In genomic region chr19:25123031-25123430, GRCm38 (mm10) we compare ENCODE assay signal across 9 mouse cellular contexts.
DNase-seq lines count a peak whose midpoint lies in the region; ATAC-seq lines count a peak whose summit lies in the region.
"Had no signal": no experiment of that assay in that cellular context is flagged by ENCODE, and none has a peak within 500 bp of the region (broad histone marks: within the 10 kb centered on the region; RNA-seq: fewer than 3 reads in every experiment).

No protein-coding gene starts in this region.

- no peaks in the 10 kb centered on the region for H3K9me3 ChIP-seq in heart, embryonic 13.5 days
- no peaks in the 10 kb centered on the region for H3K9me3 ChIP-seq in midbrain, embryonic 14.5 days (ENCODE audit: control insufficient read depth, low read length)

- peaks cover 19% of the 10 kb centered on the region for H3K4me1 ChIP-seq in heart, embryonic 13.5 days
- H3K4me1 ChIP-seq in midbrain, embryonic 14.5 days (ENCODE audit: control insufficient read depth, insufficient read depth, low read length): no peaks in the 10 kb centered on the region

- peak overlapping the region; percentile 50; the same call in 1 of the 2 replicates for H3K9ac ChIP-seq in heart, embryonic 13.5 days
- H3K9ac ChIP-seq in midbrain, embryonic 14.5 days (replicated peaks; ENCODE audit: low read length): no peak overlapping the region

- no peak overlapping the region for H3K4me3 ChIP-seq in heart, embryonic 13.5 days
- no peak overlapping the region for H3K4me3 ChIP-seq in midbrain, embryonic 14.5 days (replicated peaks; ENCODE audit: low read depth, low read length)

- no peaks in the 10 kb centered on the region for H3K36me3 ChIP-seq in heart, embryonic 13.5 days
- H3K36me3 ChIP-seq in midbrain, embryonic 14.5 days (ENCODE audit: control insufficient read depth, insufficient read depth, low read length): no peaks in the 10 kb centered on the region

- DNase-seq in left cerebral cortex, postnatal 10 days (ENCODE audit: extremely low spot score in 1 of 2, low spot score in 2 of 2): peak; percentile 25 to 67
- DNase-seq in left cerebral cortex, postnatal 4 days: no peak
- DNase-seq in layer of hippocampus, adult 9-10 months (ENCODE audit: low spot score): peak; percentile 9
- DNase-seq in right cerebral cortex, adult 2 months (ENCODE audit: low spot score in 2 of 2): peak; percentile 13 to 28
- no peak for DNase-seq in adrenal gland, postnatal 25 days
- DNase-seq in midbrain, embryonic 14.5 days: no peak
- no peak for DNase-seq in adipocyte (ENCODE audit: low spot score)
- DNase-seq: kidney, postnatal 25 days had no signal

- ATAC-seq in heart, embryonic 13.5 days (ENCODE audit: extremely low read depth, insufficient number of reproducible peaks, low FRiP score, low TSS enrichment): no peak
- no peak for ATAC-seq in midbrain, embryonic 14.5 days (ENCODE audit: low FRiP score, low TSS enrichment)

- 0 out of 2 replicates have a peak, but pooled peaks cover 6% of the 10 kb centered on the region for H3K27me3 ChIP-seq in heart, embryonic 13.5 days (replicated peaks)
- H3K27me3 ChIP-seq in midbrain, embryonic 14.5 days (ENCODE audit: control insufficient read depth, insufficient read depth, low read length): no peaks in the 10 kb centered on the region

- intact Hi-C loops in left cerebral cortex, postnatal 10 days (cut with DNase I): no loop called here
- intact Hi-C loops in left cerebral cortex, postnatal 4 days (cut with DNase I): no loop called here

- WGBS in heart, embryonic 13.5 days: 28% methylated on average over 13 of the region's 13 CpGs
- 77% methylated on average over 13 of the region's 13 CpGs for WGBS in midbrain, embryonic 14.5 days

- no peak overlapping the region for H3K27ac ChIP-seq in heart, embryonic 13.5 days (replicated peaks)
- H3K27ac ChIP-seq in midbrain, embryonic 14.5 days (replicated peaks; ENCODE audit: low read depth, low read length): no peak overlapping the region

- peak overlapping the region; percentile 54 for H3K4me2 ChIP-seq in heart, embryonic 13.5 days
- H3K4me2 ChIP-seq in midbrain, embryonic 14.5 days (ENCODE audit: low read length): no peak overlapping the region

Comparison
In these comparisons a context has a peak if more than half of its experiments do, and no peak if none do; other contexts are left out.
1. DNase-seq: peak in left cerebral cortex, postnatal 10 days (2 of 2), layer of hippocampus, adult 9-10 months (single experiment) and right cerebral cortex, adult 2 months (2 of 2); none in left cerebral cortex, postnatal 4 days (single experiment), adrenal gland, postnatal 25 days (single experiment), midbrain, embryonic 14.5 days (single experiment) and adipocyte (single experiment).